Mouse (Mus musculus): ENCODE results near the gene Atp5g1.
A peak's percentile ranks its signal among the peaks of the same experiment; 100 is the strongest.
"Not testable (repeated sequence)": the region's sequence is repeated elsewhere in the genome, so short reads cannot be mapped to it uniquely, and the experiment has no call there.

Atp5g1 gene

DNA sequence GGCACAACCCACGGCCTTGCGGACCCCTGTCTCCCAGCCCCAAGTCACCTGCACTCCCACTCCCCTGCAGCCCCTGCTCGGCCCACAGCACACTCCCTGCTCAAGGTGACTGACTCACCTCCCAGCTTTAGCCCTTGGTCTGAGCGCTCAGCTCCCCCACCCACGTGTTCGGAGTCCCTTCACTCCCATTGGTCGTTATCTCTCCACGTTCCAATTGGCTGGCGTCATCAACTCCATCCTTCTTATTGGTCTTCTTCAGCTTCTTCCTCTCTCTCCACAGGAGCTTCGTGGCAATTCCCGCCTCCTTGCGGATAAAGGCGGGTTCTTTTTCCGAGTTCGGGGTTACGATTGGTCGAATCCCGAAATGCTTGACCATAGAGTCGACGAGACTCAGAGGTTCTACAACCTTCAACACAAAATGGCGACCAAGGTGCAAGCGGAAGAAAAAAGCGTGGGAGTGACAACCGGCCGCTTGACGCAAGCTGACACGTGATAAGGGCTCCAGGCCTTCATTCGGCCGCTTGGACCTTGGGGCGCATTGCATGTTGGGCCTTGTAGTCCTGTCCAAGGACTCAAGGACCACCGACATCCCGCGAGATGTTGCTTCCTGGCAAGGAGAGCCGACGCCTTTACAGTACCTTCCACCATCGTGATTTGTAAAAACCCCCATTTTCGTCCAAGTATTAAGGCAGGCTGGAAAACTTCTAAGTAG is at the start of gene Atp5g1:
TSS of gene Atp5g1 (minus strand) at position 162 of the 712 bp plus-strand sequence.
- peak; percentile 98 for DNase-seq (ENCODE audit: extremely low spot score)

GRCm38 (mm10) chr11:96124052-96124914 is 48.8 kb upstream of the Atp5g1 start:
- peak; percentile 47 for DNase-seq (ENCODE audit: extremely low spot score)

- not testable (repeated sequence) for DNase-seq (ENCODE audit: extremely low spot score)
Observed at GRCm38 (mm10) chr11:96122806-96123205, 47.3 kb upstream of the Atp5g1 start.

GRCm38 (mm10) chr11:96119401-96119800 is 43.9 kb upstream of the Atp5g1 start:
- DNase-seq (ENCODE audit: extremely low spot score): no peak

GRCm38 (mm10) chr11:96116925-96117324 is 41.5 kb upstream of the Atp5g1 start:
- DNase-seq (ENCODE audit: extremely low spot score): not testable (repeated sequence)

DNA sequence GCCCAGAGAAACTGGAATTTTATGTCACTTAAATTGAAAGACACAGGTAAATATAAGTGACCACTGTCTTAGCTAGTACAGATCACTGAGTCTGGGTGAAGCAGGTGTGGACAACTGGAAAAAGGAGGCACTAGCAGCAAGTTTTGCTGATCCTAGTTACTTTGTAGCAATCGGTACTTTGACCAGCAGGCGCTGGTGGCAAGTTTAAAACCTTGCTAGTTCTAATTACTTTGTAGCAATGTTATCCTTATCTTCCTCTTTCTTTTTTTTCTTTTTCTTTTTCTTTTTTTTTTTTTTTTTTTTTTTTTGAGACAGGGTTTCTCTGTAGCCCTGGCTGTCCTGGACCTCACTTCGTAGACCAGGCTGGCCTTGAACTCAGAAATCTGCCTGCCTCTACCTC is 40.6 kb upstream of the Atp5g1 start:
- DNase-seq (ENCODE audit: extremely low spot score): no peak

DNA sequence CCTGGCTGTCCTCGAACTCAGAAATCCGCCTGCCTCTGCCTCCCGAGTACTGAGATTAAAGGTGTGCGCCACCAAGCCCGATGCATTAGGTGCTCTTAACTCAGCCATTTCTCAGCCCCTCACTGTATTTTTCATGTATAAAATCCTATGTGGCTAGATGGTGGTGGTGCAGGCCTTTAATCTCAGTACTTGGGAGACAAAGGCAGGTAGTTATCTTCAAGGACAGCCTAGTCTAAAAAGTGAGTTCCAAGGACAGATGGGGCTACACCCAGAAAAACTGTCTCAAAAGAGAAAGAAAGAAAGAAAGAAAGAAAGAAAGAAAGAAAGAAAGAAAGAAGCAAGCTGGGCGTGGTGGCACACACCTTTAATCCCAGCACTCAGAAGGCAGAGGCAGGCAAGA is 39.9 kb upstream of the Atp5g1 start:
- DNase-seq (ENCODE audit: extremely low spot score): no peak

- no peak for DNase-seq (ENCODE audit: extremely low spot score)
Observed at GRCm38 (mm10) chr11:96114077-96114476, 38.6 kb upstream of the Atp5g1 start.

DNA sequence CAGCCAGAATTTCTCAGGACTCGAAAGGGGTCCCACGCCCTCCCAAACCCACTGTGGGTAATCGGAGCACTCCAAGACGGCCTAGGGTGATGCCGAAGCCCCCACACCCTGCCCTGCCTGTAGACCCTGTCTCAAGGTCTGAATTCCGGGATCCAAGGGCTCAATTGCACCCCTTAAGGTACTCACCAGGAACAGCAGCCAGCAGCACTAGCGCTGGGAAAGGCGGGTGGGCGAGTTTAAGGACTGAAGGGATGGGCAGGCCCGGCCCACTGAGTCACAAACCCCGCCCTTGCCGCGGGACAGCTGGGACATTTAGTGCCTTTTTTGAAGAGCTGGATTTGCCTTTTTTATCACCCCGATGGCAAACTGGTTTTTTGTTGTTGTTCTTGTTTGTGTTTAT is 36.3 kb upstream of the Atp5g1 start, which contains the start of gene Calcoco2:
TSS of gene Calcoco2 (minus strand) at position 214 of the 400 bp plus-strand sequence.
- no peak for DNase-seq (ENCODE audit: extremely low spot score)

GRCm38 (mm10) chr11:96110950-96111349 is 35.5 kb upstream of the Atp5g1 start:
- DNase-seq (ENCODE audit: extremely low spot score): not testable (repeated sequence)

- no peak for DNase-seq (ENCODE audit: extremely low spot score)
Observed at GRCm38 (mm10) chr11:96108376-96108775, 32.9 kb upstream of the Atp5g1 start.

- peak; percentile 61 for DNase-seq (ENCODE audit: extremely low spot score)
Observed at GRCm38 (mm10) chr11:96093361-96093760, 17.9 kb upstream of the Atp5g1 start.

DNA sequence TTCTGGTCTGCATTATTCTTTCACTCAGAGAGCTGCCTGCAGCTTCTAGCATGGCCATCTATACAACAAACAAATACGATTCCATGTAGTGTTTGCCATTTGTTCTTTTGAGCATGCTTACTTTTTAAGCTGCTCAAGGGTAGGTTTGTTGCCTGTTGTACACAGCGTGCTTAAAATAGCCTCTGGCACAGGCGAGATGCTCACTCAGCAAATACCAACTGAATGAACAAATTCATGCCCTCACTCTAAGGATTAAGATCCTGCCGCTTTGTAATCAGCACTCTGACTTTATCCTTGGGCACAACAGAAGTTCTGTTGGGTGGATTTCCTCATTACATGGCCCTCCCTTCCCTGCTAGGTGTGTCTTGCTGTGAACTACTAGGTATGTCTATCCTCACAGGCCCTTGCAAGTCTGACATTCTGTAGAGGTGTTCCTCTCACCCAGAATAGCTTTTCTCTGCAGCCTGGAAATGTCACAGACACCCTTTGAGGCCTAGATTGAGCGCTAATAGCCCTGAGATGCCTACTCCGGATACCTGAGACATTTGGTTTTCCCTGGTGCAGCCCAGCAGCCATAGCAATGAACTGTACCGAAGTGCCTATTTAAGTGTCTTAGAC is 17.3 kb upstream of the Atp5g1 start:
- DNase-seq (ENCODE audit: extremely low spot score): no peak

- peak; percentile 20 for DNase-seq (ENCODE audit: extremely low spot score)
Observed at GRCm38 (mm10) chr11:96091073-96091472, 15.6 kb upstream of the Atp5g1 start.

DNA sequence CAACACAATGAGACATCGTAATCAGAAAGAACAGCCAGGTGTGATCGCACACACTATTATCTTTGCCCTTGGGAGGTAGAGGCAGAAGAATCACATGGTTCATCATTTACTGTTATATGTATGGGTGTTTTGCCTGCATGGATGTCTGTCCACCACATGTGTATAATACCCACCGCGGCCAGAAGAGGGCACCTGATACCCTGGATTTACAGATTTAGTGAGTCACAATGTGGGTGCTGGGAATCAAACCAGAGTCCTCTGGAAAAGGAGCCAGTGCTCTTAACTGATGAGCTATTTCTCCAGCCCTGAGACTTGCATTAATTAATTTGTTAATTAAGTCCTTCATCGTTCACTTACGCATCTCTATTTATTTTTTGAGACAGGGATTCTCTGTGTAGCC is 12.5 kb upstream of the Atp5g1 start:
- no peak for DNase-seq (ENCODE audit: extremely low spot score)

GRCm38 (mm10) chr11:96082682-96083081 is 7.2 kb upstream of the Atp5g1 start:
- no peak for DNase-seq (ENCODE audit: extremely low spot score)

DNA sequence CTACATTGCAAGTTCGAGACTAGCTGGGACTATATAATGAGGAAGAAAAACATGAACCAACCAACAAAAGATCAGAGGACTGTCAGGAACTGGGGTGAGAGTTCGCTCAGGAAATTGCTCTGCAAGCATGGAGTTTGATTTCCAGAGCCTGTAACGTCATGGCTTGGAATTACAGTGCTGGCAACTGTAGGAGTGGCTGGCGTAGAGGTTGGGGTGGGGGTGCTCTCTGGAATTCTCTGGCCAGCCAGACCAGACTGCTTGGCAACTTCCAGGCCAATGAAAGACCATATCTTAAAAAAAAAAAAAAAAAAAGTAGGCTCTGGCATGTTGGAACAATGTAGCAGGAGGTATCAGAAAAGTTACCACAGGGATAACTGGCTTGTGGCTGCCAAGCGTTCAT is 5.3 kb upstream of the Atp5g1 start:
- no peak for DNase-seq (ENCODE audit: extremely low spot score)

- no peak for DNase-seq (ENCODE audit: extremely low spot score)
Observed at GRCm38 (mm10) chr11:96076221-96077105, 993 bp upstream of the Atp5g1 start.

DNA sequence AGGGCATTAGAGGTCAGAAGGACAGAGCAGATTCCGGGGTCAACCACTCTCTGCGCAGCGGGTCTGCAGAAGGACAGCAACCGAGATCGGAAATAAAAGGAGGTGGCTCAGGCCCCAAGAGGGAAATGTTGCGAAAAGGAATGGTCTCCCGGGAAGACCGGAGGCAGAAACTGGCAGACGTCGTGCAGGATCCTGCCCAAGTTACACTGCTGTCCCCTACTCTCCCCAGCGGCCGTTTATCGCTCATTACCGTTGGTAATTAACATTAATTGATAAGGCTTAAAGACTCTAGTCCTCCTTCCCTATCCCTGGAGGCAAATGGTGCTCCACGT is 327 bp downstream of the Atp5g1 start:
- DNase-seq (ENCODE audit: extremely low spot score): no peak

- DNase-seq (ENCODE audit: extremely low spot score): no peak
Observed at GRCm38 (mm10) chr11:96074351-96075176, 906 bp downstream of the Atp5g1 start.

All from embryo, embryonic 9.5 days (tissue).